Mouse (Mus musculus): ENCODE data around the gene Mak.

DNA sequence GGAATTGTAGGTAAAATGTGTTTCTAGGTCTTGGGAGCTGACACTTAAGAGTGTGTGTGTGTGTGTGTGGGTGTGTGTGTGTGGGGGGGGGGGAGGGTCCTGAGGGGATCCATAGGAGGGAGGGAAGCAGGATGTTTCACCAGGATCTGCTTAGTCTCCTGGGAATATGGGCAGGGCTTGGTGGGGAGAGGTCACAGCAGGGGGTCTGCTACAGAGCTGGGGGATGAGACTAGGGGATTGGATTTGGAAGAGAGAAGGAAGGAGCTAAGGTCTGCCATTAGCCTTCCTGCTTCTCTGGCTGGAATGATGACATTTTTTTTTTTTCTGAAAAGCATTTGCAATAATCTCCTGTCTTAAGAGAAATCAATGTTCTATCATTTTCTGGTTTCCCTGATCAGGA lies 9.2 kb upstream of the Mak start:
- TF ChIP-seq CTCF (IDR thresholded peaks at IDR 0.05; ENCODE audit: control insufficient read depth, insufficient read depth, insufficient replicate concordance, low read depth, low read length), result no peak
- TF ChIP-seq POLR2A (IDR thresholded peaks at IDR 0.05; ENCODE audit: control insufficient read depth, low read depth, low read length), result no peak
